Mouse (Mus musculus) bone marrow, adult 2 months (tissue): ENCODE measurements at regions not wholly inside any gene's neighbourhood (a gene's known extent, or its start where the extent isn't known, plus 50 kb on each side); places are given as distances from the start of the nearest gene placed in this dataset.

Experiments
- CTCF ChIP-seq: fragments of 200-500 bp; IDR thresholded peaks from 2 replicates; pipeline ENCODE4 v1.5.1; 2011; ENCODE audit warnings: low read length, control low read depth; ENCODE audit not compliant: control insufficient read depth, insufficient read depth
- POLR2A ChIP-seq: fragments of 200-500 bp; IDR thresholded peaks from 2 replicates; pipeline ENCODE4 v1.6.1; 2011; ENCODE audit warnings: low read depth, mild to moderate bottlenecking, control low read depth, low read length, borderline replicate concordance; ENCODE audit not compliant: control insufficient read depth

DNA sequence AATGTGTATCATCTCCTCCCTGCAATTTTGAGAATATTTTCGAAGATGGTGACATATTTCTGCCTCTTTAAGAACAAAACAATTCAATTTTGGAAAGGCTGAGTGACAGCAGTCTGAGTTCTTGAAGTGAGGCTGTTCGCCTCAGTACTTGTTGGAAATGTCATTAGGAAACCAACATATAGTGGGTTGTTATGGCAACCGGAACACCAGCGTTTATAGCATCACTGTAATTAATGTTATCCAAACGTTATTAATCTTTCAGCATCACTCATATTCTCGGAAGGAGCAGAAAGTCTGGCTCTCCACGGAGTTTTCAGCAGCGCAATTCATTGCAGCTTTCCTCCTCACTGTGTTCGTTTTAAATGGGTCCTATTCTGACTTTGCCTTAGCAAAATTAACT lies 85.6 kb upstream of the Kif2a start:
- TF ChIP-seq CTCF (no peak), POLR2A (no peak)
